ENCODE assay signal across 8 mouse cellular contexts in the genomic region with DNA sequence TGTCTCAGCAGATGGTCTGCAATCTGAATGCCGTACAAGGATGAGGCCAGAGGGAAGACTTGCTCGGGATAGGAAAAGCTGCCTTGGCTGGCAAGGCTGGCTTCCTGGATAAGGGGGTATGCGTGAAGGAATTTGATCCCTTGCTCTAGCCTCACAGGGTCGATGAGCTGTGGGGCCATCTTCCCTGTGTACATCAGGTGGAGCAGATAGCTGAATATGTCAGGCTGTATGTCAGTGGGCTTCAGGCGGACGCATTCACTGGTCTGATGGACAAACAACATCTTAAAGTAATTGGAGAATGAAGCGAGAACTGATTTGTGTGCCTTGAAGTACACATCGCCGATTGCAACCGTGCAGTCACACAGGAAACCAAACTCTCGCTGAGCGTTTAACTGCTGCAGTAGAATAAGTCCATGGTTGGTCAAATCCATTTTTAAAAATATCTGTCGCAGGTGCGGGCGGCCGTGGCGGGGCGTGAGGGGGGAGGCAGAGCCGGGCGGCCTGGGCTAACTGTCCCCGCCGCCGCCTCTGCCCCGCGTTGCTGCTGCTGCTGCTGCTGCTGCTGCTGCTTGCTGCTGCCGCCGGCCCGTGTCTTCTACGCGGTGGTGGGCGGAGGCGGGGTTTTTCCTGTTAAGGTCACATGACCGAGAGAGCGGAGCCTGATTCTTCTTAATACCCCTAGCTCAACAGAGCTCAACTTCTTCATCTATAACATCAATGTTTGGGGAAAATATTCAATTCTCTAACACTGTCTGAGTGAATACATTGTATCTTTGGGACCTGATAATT.
DNase-seq lines count a peak whose midpoint lies in the region; ATAC-seq and TF ChIP-seq lines count a peak whose summit lies in the region.
"Not testable (repeated sequence)": the region's sequence is repeated elsewhere in the genome, so short reads cannot be mapped to it uniquely, and the experiment has no call there.

No protein-coding gene starts in this region.

- peak overlapping the region; percentile 44 for H3K4me2 ChIP-seq in hindbrain, postnatal 0 days (ENCODE audit: low read depth, low read length)
- H3K4me2 ChIP-seq in limb, embryonic 13.5 days (replicated peaks): peak overlapping the region; percentile 60
- H3K4me2 ChIP-seq in neural tube, embryonic 13.5 days: peak overlapping the region; percentile 51

- DNase-seq in ES-CJ7 (ENCODE audit: low read depth, low spot score): peak; percentile 17
- peak; percentile 69 for DNase-seq in embryo, embryonic 11 days
- not testable (repeated sequence) for DNase-seq in gastrocnemius, adult 2 months
- DNase-seq in hindbrain, postnatal 0 days (ENCODE audit: low spot score): peak; percentile 44
- DNase-seq in lung, postnatal 36 days: peak; percentile 4
- DNase-seq in thymus, adult 2 months: peak; percentile 45

- H3K27me3 ChIP-seq in hindbrain, postnatal 0 days (ENCODE audit: insufficient read depth, low read length); limb, embryonic 13.5 days; neural tube, embryonic 13.5 days; thymus, adult 2 months (ENCODE audit: control insufficient read depth, insufficient read depth, low read length): not testable (repeated sequence)

- H3K9me3 ChIP-seq in hindbrain, postnatal 0 days (ENCODE audit: low read length); limb, embryonic 13.5 days; neural tube, embryonic 13.5 days: not testable (repeated sequence)

- H3K27ac ChIP-seq in gastrocnemius, adult 2 months; hindbrain, postnatal 0 days; limb, embryonic 13.5 days; neural tube, embryonic 13.5 days (replicated peaks); thymus, adult 2 months (ENCODE audit: control insufficient read depth, insufficient read depth, low read length): not testable (repeated sequence)

- not testable (repeated sequence) for H3K9ac ChIP-seq in hindbrain, postnatal 0 days (replicated peaks; ENCODE audit: low read length)
- peak overlapping the region; percentile 51; the same call in 1 of the 2 replicates for H3K9ac ChIP-seq in limb, embryonic 13.5 days
- peak overlapping the region; percentile 52; the same call in 1 of the 2 replicates for H3K9ac ChIP-seq in neural tube, embryonic 13.5 days

- not testable (repeated sequence) for H3K36me3 ChIP-seq in hindbrain, postnatal 0 days (ENCODE audit: insufficient read depth, low read length); limb, embryonic 13.5 days; neural tube, embryonic 13.5 days; thymus, adult 2 months (ENCODE audit: control insufficient read depth, insufficient read depth, low read length)

- ATAC-seq in hindbrain, postnatal 0 days: peak; percentile 71
- ATAC-seq in limb, embryonic 13.5 days (ENCODE audit: low FRiP score, low read depth): peak; percentile 76
- ATAC-seq in neural tube, embryonic 13.5 days (ENCODE audit: low read depth): peak; percentile 86

- 46% methylated on average over 31 of the region's 34 CpGs for WGBS in hindbrain, postnatal 0 days
- WGBS in limb, embryonic 13.5 days: 44% methylated on average over 34 of the region's 34 CpGs
- 44% methylated on average over 34 of the region's 34 CpGs for WGBS in neural tube, embryonic 13.5 days
- WGBS in thymus, adult 2 months: 48% methylated on average over 34 of the region's 34 CpGs

- not testable (repeated sequence) for TF ChIP-seq CTCF in gastrocnemius, adult 2 months (IDR thresholded peaks at IDR 0.05); hindbrain, postnatal 0 days (IDR thresholded peaks at IDR 0.05; ENCODE audit: low read depth); thymus, adult 2 months (IDR thresholded peaks at IDR 0.05; ENCODE audit: borderline replicate concordance, control insufficient read depth, extremely low read depth, insufficient read depth, low read length, poor library complexity)

- H3K4me1 ChIP-seq in hindbrain, postnatal 0 days (ENCODE audit: insufficient read depth, low read length); limb, embryonic 13.5 days; neural tube, embryonic 13.5 days (replicated peaks); thymus, adult 2 months (replicated peaks; ENCODE audit: control insufficient read depth, insufficient read depth, low read length): not testable (repeated sequence)

- H3K4me3 ChIP-seq in gastrocnemius, adult 2 months: peak overlapping the region; percentile 32; the same call in 1 of the 2 replicates
- peak overlapping the region; percentile 29 for H3K4me3 ChIP-seq in hindbrain, postnatal 0 days (ENCODE audit: low read length)
- H3K4me3 ChIP-seq in limb, embryonic 13.5 days: peak overlapping the region; percentile 39
- peak overlapping the region; percentile 32 for H3K4me3 ChIP-seq in neural tube, embryonic 13.5 days
- peak overlapping the region; percentile 36; the same call in 1 of the 2 replicates for H3K4me3 ChIP-seq in thymus, adult 2 months (ENCODE audit: control insufficient read depth, insufficient read depth, low read length)

- intact Hi-C loops in gastrocnemius, adult 2 months (cut with DNase I): not testable (repeated sequence)

- not testable (repeated sequence) for TF ChIP-seq POLR2A in thymus, adult 2 months (IDR thresholded peaks at IDR 0.05; ENCODE audit: control insufficient read depth, extremely low read depth, insufficient read depth, low read length, poor library complexity)
